Mouse (Mus musculus) MN1 (cell line): ENCODE measurements around the gene Cdh18.
"Not testable (repeated sequence)": the region's sequence is repeated elsewhere in the genome, so short reads cannot be mapped to it uniquely, and the experiment has no call there.

Source experiments
- DNase-seq: peaks from one replicate; pipeline ENCODE4 v3.0.0-alpha.2; 2016; ENCODE audit warnings: low spot score

Cdh18 gene

GRCm38 (mm10) chr15:23212068-23212467 lies 663.2 kb downstream of the Cdh18 start:
- DNase-seq = no peak

GRCm38 (mm10) chr15:23230616-23231015 lies 681.8 kb downstream of the Cdh18 start:
- DNase-seq = no peak

- DNase-seq = no peak
These were observed 709.1 kb downstream of the Cdh18 start for GRCm38 (mm10) chr15:23257751-23258440.

- DNase-seq = no peak
These were observed 729.6 kb downstream of the Cdh18 start for GRCm38 (mm10) chr15:23278421-23278820.

DNA sequence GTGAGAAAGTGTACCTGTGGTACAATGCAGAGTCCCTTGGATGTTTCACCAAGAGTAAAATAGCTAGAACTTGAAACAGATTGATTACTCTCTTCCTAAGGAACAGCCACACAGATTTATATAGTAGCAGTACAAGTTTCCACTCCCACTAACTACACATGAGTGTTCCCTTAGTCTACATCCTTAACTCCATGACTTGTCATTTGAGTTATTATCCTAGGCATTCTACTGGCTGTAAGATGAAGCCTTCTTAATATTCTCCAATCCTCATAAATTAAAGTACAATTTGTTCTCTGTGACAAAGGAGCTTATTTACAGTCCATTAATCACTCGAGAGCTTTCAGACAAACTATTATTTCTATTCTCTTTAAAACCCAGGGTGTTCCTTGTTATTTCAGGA lies 756.2 kb downstream of the Cdh18 start:
- no peak for DNase-seq

DNA sequence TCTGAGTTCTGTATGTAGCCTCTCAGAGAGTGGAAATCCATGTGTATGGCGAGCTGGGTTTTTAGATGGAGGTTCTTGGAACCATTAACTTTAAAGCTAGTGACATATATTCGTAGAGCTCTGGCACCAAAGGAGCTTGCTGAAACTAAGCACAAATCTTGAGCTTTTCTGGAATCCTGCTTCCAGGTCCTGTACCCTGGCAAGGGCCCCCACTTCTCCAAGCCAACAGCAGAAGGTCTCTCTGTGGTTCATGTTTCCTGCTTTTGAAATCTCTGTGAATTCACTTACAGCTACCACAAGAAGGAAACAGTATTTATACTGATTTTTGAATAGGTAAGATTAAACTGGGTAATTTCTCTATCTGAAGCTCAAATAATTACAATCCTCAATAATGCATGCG lies 767.9 kb downstream of the Cdh18 start:
- DNase-seq = no peak

DNA sequence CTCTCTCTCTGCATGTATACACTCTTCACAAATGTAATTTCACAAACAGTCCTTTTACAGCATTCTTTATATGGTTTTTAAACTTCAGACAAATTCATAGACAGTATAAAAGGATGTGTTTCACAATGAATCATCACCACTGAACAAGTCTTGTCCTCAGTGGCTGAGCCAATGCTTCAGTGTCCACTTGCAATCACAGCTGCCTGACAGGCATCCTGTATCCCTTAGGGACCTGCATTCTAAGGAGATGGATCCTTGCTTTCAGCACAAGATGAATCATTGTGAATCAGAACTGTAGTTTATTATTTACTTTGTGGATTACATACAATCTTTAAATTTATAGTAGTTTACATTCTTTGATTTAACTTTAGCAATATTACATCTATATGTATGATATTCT lies 768.6 kb downstream of the Cdh18 start:
- DNase-seq = no peak

- DNase-seq = not testable (repeated sequence)
These were observed 791.5 kb downstream of the Cdh18 start for GRCm38 (mm10) chr15:23340338-23340737.

GRCm38 (mm10) chr15:23351078-23351477 lies 802.3 kb downstream of the Cdh18 start:
- DNase-seq = no peak

DNA sequence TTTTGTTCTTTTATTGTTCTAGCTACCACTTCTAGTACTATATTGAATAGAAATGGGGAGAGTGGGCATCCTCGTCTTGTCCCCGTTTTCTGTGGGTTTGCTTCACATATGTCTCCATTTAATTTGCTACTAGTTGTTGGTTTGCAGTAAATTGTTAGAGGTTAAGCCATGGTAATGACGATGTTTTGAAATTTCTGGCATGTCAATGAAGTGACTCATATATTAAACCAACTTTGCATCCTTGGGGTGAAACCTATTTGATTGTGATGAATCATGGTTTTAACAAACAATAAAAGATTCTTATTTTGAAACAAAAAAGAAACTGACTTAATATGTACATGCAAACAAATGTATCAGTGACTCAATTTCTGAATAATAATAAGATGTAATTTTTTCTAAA lies 817.5 kb downstream of the Cdh18 start:
- no peak for DNase-seq

DNA sequence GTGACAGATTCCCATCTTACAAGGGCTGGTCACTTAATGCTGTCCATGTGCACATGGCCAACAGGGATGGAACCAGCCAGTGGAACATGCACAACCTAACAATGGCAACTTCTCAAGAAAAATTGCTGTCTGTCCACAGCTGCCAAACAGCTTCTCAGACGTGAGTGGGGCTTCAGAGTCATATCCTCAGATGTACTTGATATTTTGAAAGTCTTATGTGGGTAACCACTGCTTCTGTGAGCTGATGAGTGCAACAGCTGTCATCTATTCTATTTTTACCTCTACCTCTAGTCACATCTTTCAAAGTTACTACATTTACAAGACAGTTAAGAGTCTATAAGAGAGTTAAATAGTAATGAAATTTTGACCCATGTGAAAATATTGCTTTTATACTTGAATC lies 818.9 kb downstream of the Cdh18 start:
- DNase-seq = no peak

- no peak for DNase-seq
These were observed 829.4 kb downstream of the Cdh18 start for GRCm38 (mm10) chr15:23378016-23378750.

GRCm38 (mm10) chr15:23385816-23386215 lies 837.0 kb downstream of the Cdh18 start:
- no peak for DNase-seq

DNA sequence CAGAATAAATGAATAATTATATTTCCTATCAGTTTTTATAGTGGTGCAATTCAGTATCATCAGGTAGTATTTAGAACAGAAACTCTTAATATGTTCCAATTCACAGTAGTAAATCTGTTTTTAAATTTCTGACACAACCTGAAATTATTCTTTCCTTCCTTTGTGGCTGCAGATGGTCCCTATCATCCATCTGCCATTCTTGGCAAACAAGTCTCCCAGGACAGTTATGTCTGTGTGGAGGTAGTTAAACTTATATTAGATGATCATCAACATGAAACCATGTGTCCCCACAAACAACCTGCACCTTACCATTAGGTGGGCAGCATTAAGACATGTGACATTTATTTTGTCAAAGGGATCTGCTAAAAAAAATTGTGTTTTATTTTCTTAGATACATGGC lies 847.8 kb downstream of the Cdh18 start:
- no peak for DNase-seq

DNA sequence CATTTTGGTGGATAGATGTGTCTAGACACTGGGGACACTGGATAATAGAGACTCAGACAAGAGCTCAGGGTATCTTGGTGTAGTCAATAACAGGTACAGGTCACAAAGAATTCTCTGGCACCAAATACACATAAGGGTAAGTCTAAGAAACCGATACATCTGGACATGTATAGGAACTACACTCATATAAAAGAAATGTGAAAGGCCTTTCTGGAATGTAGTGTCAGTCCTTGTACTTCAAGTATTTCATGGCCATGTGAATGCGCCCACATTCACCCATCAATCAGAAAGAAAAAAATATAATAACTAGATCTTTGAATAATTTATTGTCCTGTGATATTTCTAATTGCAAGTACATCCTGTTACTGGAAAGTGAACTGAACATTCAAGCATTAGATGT lies 855.0 kb downstream of the Cdh18 start:
- DNase-seq = no peak

- DNase-seq = no peak
These were observed 859.4 kb downstream of the Cdh18 start for GRCm38 (mm10) chr15:23408256-23408655.

- no peak for DNase-seq
These were observed 867.7 kb downstream of the Cdh18 start for GRCm38 (mm10) chr15:23416450-23417080.

- DNase-seq = no peak
These were observed 869.3 kb downstream of the Cdh18 start for GRCm38 (mm10) chr15:23418158-23418557.

GRCm38 (mm10) chr15:23420010-23420409 lies 871.2 kb downstream of the Cdh18 start:
- DNase-seq = no peak

GRCm38 (mm10) chr15:23430021-23430420 lies 881.2 kb downstream of the Cdh18 start:
- no peak for DNase-seq

DNA sequence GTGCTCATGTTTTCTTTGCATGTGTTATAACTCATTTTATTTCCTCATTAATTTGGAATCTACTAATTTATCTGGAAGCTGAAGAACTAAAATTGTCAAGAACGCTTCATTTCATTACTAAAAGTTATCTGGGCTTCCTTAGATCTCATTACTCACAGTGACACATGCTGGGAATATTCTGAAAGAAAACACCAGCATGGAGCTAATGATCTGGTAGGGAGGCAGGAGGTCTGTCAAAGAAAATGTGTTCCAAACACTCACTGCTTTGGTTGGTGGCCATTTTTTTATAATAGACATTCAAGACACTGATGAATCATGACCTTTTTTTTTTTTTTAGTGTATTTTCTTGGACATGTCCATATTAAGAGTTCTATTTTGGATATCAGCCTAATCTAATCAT lies 899.7 kb downstream of the Cdh18 start:
- DNase-seq = no peak

- no peak for DNase-seq
These were observed 903.3 kb downstream of the Cdh18 start for GRCm38 (mm10) chr15:23452098-23452625.

DNA sequence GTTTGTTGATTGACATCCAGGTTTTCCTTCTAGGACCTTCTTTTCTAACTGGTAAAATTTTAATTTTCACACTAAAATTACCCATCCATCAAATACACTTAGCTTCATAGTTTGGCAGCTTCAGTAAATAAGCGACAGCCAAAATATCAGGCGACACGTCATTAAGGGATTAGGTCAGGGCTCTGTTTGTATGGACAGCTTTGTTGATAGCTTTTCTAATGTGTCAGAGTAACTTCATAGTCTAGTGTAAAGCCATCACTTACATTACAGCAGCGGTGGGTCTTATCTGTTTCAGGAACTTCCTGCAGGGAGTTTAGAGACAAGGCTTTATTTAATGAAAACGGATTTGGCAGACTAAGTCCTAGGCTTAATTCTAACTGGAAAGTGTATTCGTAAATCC lies 904.5 kb downstream of the Cdh18 start:
- no peak for DNase-seq
